Comparison of ENCODE assay signal across 8 mouse cellular contexts in the genomic region with DNA sequence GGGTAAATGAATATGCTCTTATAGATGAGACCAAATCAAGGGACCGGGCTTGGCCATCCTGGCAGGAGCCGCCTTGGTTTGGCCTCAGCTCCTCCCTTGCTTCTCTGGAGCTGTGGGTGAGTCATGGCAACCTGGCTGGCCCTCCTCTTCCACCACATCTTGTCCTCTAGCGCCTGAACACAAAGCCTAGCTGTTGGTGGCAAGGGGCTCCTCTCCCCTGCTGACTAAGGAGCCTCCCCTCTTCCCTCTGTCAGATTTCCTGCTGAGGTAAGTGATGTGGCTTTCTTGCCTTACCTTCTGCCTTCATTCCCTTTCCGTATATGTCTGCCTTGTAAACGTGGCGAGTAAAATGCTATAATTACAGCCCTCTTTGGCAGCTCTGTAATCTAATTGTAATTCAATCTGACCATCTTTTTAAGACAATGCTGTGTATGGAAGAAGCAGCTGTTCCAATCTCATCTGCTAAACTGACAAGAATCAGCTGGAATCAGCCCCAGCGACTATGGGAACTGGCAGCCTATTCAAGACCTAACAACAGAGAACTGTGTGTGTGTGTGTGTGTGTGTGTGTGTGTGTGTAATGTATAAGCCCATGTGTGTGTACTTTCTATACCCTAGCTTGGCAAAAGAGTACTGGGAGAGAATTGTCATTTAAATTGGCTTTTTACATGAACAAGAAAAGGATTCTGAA.
DNase-seq lines count a peak whose midpoint lies in the region; ATAC-seq lines count a peak whose summit lies in the region.

No protein-coding gene starts in this region.

- H3K4me3 ChIP-seq in hindbrain, embryonic 11.5 days (ENCODE audit: low read depth, low read length): no peak overlapping the region
- no peak overlapping the region for H3K4me3 ChIP-seq in midbrain, embryonic 12.5 days

- H3K36me3 ChIP-seq in hindbrain, embryonic 11.5 days (ENCODE audit: control insufficient read depth, insufficient read depth, low read length): no peaks in the 10 kb centered on the region
- no peaks in the 10 kb centered on the region; the same call in 1 of the 2 replicates for H3K36me3 ChIP-seq in midbrain, embryonic 12.5 days

- peak; percentile 89 for ATAC-seq in hindbrain, embryonic 11.5 days (ENCODE audit: low FRiP score)
- peak; percentile 89 for ATAC-seq in midbrain, embryonic 12.5 days (ENCODE audit: low FRiP score, low read depth)

- 43% methylated on average over 7 of the region's 7 CpGs for WGBS in hindbrain, embryonic 11.5 days
- WGBS in midbrain, embryonic 12.5 days: 38% methylated on average over 7 of the region's 7 CpGs

- no peaks in the 10 kb centered on the region for H3K27me3 ChIP-seq in hindbrain, embryonic 11.5 days (ENCODE audit: control insufficient read depth, insufficient read depth, low read length)
- H3K27me3 ChIP-seq in midbrain, embryonic 12.5 days: no peaks in the 10 kb centered on the region

- H3K27ac ChIP-seq in hindbrain, embryonic 11.5 days (ENCODE audit: low read depth, low read length): peak overlapping the region; percentile 82
- peak overlapping the region; percentile 92 for H3K27ac ChIP-seq in midbrain, embryonic 12.5 days (replicated peaks)

- no peak overlapping the region for H3K4me2 ChIP-seq in hindbrain, embryonic 11.5 days (replicated peaks; ENCODE audit: low read depth, low read length)
- peak overlapping the region; percentile 22 for H3K4me2 ChIP-seq in midbrain, embryonic 12.5 days (replicated peaks)

- no peaks in the 10 kb centered on the region for H3K9me3 ChIP-seq in hindbrain, embryonic 11.5 days (ENCODE audit: control insufficient read depth, low read length)
- H3K9me3 ChIP-seq in midbrain, embryonic 12.5 days: no peaks in the 10 kb centered on the region

- H3K9ac ChIP-seq in hindbrain, embryonic 11.5 days (ENCODE audit: low read depth, low read length): no peak overlapping the region
- H3K9ac ChIP-seq in midbrain, embryonic 12.5 days (replicated peaks): no peak overlapping the region

- DNase-seq in cerebellum, postnatal 10 days: peak; percentile 60 to 73
- no peak for DNase-seq in cerebellum, postnatal 36 days
- DNase-seq in 416B (ENCODE audit: low read depth): peak; percentile 49
- DNase-seq in hindbrain, embryonic 11.5 days (ENCODE audit: low spot score): peak; percentile 58
- no peak for DNase-seq in spleen, postnatal 14 days (ENCODE audit: low spot score in 2 of 2)
- no peak for DNase-seq in heart, adult 8-10 months (ENCODE audit: low spot score)
- DNase-seq in frontal cortex, postnatal 25 days (ENCODE audit: low spot score in 2 of 2): no peak

- H3K4me1 ChIP-seq in hindbrain, embryonic 11.5 days (replicated peaks; ENCODE audit: control insufficient read depth, insufficient read depth, low read length): peaks cover 4% of the 10 kb centered on the region; the same call in 1 of the 2 replicates
- H3K4me1 ChIP-seq in midbrain, embryonic 12.5 days: peaks cover 53% of the 10 kb centered on the region

Comparison
In these comparisons a context has a peak if more than half of its experiments do, and no peak if none do; other contexts are left out.
1. DNase-seq: peak in cerebellum, postnatal 10 days (2 of 2), 416B (single experiment) and hindbrain, embryonic 11.5 days (single experiment); none in cerebellum, postnatal 36 days (0 of 2), spleen, postnatal 14 days (0 of 2), heart, adult 8-10 months (single experiment) and frontal cortex, postnatal 25 days (0 of 2).